Comparison of ENCODE assay signal across 9 mouse cellular contexts in genomic region chr9:55918579-55918978, GRCm38 (mm10). TPM values are rescaled to one million over a fixed set of nuclear protein-coding genes. Genes with fewer than 3 reads are reported as not detected.
DNase-seq lines count a peak whose midpoint lies in the region; ATAC-seq and TF ChIP-seq lines count a peak whose summit lies in the region.
"Had no signal": no experiment of that assay in that cellular context is flagged by ENCODE, and none has a peak within 500 bp of the region (broad histone marks: within the 10 kb centered on the region; RNA-seq: fewer than 3 reads in every experiment).

No protein-coding gene starts in this region.

- TF ChIP-seq CTCF in intestine, postnatal 0 days (IDR thresholded peaks at IDR 0.05; ENCODE audit: low read depth): peak; percentile 69

- H3K36me3 ChIP-seq in intestine, postnatal 0 days (ENCODE audit: control insufficient read depth, insufficient read depth): no peaks in the 10 kb centered on the region
- no peaks in the 10 kb centered on the region for H3K36me3 ChIP-seq in intestine, embryonic 16.5 days (ENCODE audit: control insufficient read depth, insufficient read depth, low read length)
- H3K36me3 ChIP-seq in neural tube, embryonic 11.5 days (ENCODE audit: control insufficient read depth, insufficient read depth, low read length): no peaks in the 10 kb centered on the region
- no peaks in the 10 kb centered on the region for H3K36me3 ChIP-seq in neural tube, embryonic 15.5 days
- no peaks in the 10 kb centered on the region for H3K36me3 ChIP-seq in splenic B cell, adult 2 months (ENCODE audit: control insufficient read depth, insufficient read depth, low read length, poor library complexity, severe bottlenecking)

- WGBS in intestine, postnatal 0 days: 57% methylated on average over 3 of the region's 3 CpGs
- WGBS in intestine, embryonic 16.5 days: 56% methylated on average over 3 of the region's 3 CpGs
- WGBS in neural tube, embryonic 11.5 days: 74% methylated on average over 3 of the region's 3 CpGs
- 80% methylated on average over 3 of the region's 3 CpGs for WGBS in neural tube, embryonic 15.5 days

- no peaks in the 10 kb centered on the region for H3K4me1 ChIP-seq in intestine, postnatal 0 days (replicated peaks; ENCODE audit: control insufficient read depth, insufficient read depth, low read length)
- H3K4me1 ChIP-seq in intestine, embryonic 16.5 days (ENCODE audit: control insufficient read depth, insufficient read depth, low read length): no peaks in the 10 kb centered on the region
- no peaks in the 10 kb centered on the region for H3K4me1 ChIP-seq in neural tube, embryonic 11.5 days (ENCODE audit: control insufficient read depth, insufficient read depth, low read length)
- no peaks in the 10 kb centered on the region for H3K4me1 ChIP-seq in neural tube, embryonic 15.5 days

- DNase-seq in neural tube, embryonic 11.5 days (ENCODE audit: low spot score): peak; percentile 14
- peak; percentile 51 for DNase-seq in c-Kit-positive CD71-positive TER-119-positive erythroid progenitor cells, embryonic 14.5 days (ENCODE audit: low spot score)
- peak; percentile 66 for DNase-seq in splenic B cell, adult 2 months (ENCODE audit: low read depth, low spot score)
- DNase-seq in right cerebral cortex, postnatal 36 days (ENCODE audit: low spot score in 2 of 2): no peak
- no peak for DNase-seq in gastrocnemius, postnatal 14 days
- DNase-seq: kidney, postnatal 25 days had no signal

- no peak overlapping the region for H3K4me3 ChIP-seq in intestine, postnatal 0 days (ENCODE audit: low read depth, low read length)
- no peak overlapping the region for H3K4me3 ChIP-seq in intestine, embryonic 16.5 days (ENCODE audit: low read length)
- H3K4me3 ChIP-seq in neural tube, embryonic 11.5 days (ENCODE audit: low read depth, low read length): no peak overlapping the region
- H3K4me3 ChIP-seq in neural tube, embryonic 15.5 days (replicated peaks): no peak overlapping the region

- intact Hi-C loops in gastrocnemius, postnatal 14 days (cut with DNase I; ENCODE audit: low total_unique reads): loop anchor here (5.0 kb wide), 1 partner anchor 491 kb away; no protein-coding TSS in a partner anchor

- no peak for ATAC-seq in intestine, postnatal 0 days
- no peak for ATAC-seq in intestine, embryonic 16.5 days
- no peak for ATAC-seq in neural tube, embryonic 11.5 days (ENCODE audit: insufficient read depth, low FRiP score, low TSS enrichment)
- no peak for ATAC-seq in neural tube, embryonic 15.5 days (ENCODE audit: low FRiP score)

- no peak overlapping the region for H3K27ac ChIP-seq in intestine, postnatal 0 days (ENCODE audit: low read depth, low read length)
- H3K27ac ChIP-seq in intestine, embryonic 16.5 days (ENCODE audit: low read length): no peak overlapping the region
- no peak overlapping the region for H3K27ac ChIP-seq in neural tube, embryonic 11.5 days (ENCODE audit: low read depth, low read length)
- no peak overlapping the region for H3K27ac ChIP-seq in neural tube, embryonic 15.5 days (replicated peaks)

- H3K27me3 ChIP-seq in intestine, postnatal 0 days (replicated peaks; ENCODE audit: control insufficient read depth, insufficient read depth, low read length): no peaks in the 10 kb centered on the region
- H3K27me3 ChIP-seq in intestine, embryonic 16.5 days (replicated peaks; ENCODE audit: control insufficient read depth, insufficient read depth, low read length): no peaks in the 10 kb centered on the region
- H3K27me3 ChIP-seq in neural tube, embryonic 11.5 days (ENCODE audit: control insufficient read depth, insufficient read depth, low read length): no peaks in the 10 kb centered on the region
- no peaks in the 10 kb centered on the region for H3K27me3 ChIP-seq in neural tube, embryonic 15.5 days (replicated peaks)
- no peaks in the 10 kb centered on the region for H3K27me3 ChIP-seq in splenic B cell, adult 2 months (ENCODE audit: control insufficient read depth, insufficient read depth, low read length, poor library complexity, severe bottlenecking)

- H3K4me2 ChIP-seq in intestine, postnatal 0 days (replicated peaks; ENCODE audit: low read depth): no peak overlapping the region
- H3K4me2 ChIP-seq in intestine, embryonic 16.5 days (ENCODE audit: low read depth, low read length): no peak overlapping the region
- H3K4me2 ChIP-seq in neural tube, embryonic 11.5 days (ENCODE audit: low read depth): no peak overlapping the region
- no peak overlapping the region for H3K4me2 ChIP-seq in neural tube, embryonic 15.5 days

- no peak overlapping the region for H3K9ac ChIP-seq in intestine, postnatal 0 days (ENCODE audit: low read depth, low read length)
- H3K9ac ChIP-seq in intestine, embryonic 16.5 days (ENCODE audit: low read depth, low read length): no peak overlapping the region
- H3K9ac ChIP-seq in neural tube, embryonic 11.5 days (ENCODE audit: low read length): no peak overlapping the region
- H3K9ac ChIP-seq in neural tube, embryonic 15.5 days (replicated peaks): no peak overlapping the region

- H3K9me3 ChIP-seq in intestine, postnatal 0 days (ENCODE audit: control insufficient read depth): no peaks in the 10 kb centered on the region
- no peaks in the 10 kb centered on the region for H3K9me3 ChIP-seq in intestine, embryonic 16.5 days (ENCODE audit: control insufficient read depth, low read length)
- H3K9me3 ChIP-seq in neural tube, embryonic 11.5 days (ENCODE audit: control insufficient read depth, low read length): no peaks in the 10 kb centered on the region
- H3K9me3 ChIP-seq in neural tube, embryonic 15.5 days (replicated peaks): no peaks in the 10 kb centered on the region

RNA-seq across cellular contexts. Expression of gene Scaper, which starts 19.3 kb away (rescaled TPM):
- 5.2 and 6.3 TPM in 2 replicates for polyA plus RNA-seq in intestine, postnatal 0 days (2015; fragmentation: Nextera tagmentation; extraction: Ambion mirVana)
- polyA plus RNA-seq in intestine, embryonic 16.5 days (2015; fragmentation: Nextera tagmentation; extraction: Ambion mirVana): 7.4 and 7.9 TPM in 2 replicates
- 13.2 and 13.7 TPM in 2 replicates for polyA plus RNA-seq in neural tube, embryonic 11.5 days (2014; fragmentation: Nextera tagmentation; extraction: Ambion mirVana)
- polyA plus RNA-seq in neural tube, embryonic 15.5 days (2015; fragmentation: Nextera tagmentation; extraction: Ambion mirVana): 34.2 and 36.8 TPM in 2 replicates
- total RNA-seq in gastrocnemius, postnatal 14 days (2021): 1 to 10 TPM; 6.6 to 6.9 TPM

Comparison
In these comparisons a context has a peak if more than half of its experiments do, and no peak if none do; other contexts are left out.
1. DNase-seq: peak in neural tube, embryonic 11.5 days (single experiment), c-Kit-positive CD71-positive TER-119-positive erythroid progenitor cells, embryonic 14.5 days (single experiment) and splenic B cell, adult 2 months (single experiment); none in right cerebral cortex, postnatal 36 days (0 of 2) and gastrocnemius, postnatal 14 days (single experiment).